8 mouse cellular contexts compared by ENCODE assay signal in genomic region chr8:105596362-105597034, GRCm38 (mm10). TPM values are rescaled to one million over a fixed set of nuclear protein-coding genes. Genes with fewer than 3 reads are reported as not detected.
DNase-seq lines count a peak whose midpoint lies in the region; ATAC-seq and TF ChIP-seq lines count a peak whose summit lies in the region.

No protein-coding gene starts in this region.

- no peaks in the 10 kb centered on the region for H3K36me3 ChIP-seq in liver, embryonic 14.5 days (replicated peaks; ENCODE audit: control insufficient read depth, insufficient read depth, low read depth)
- no peaks in the 10 kb centered on the region for H3K36me3 ChIP-seq in neural tube, embryonic 11.5 days (ENCODE audit: control insufficient read depth, insufficient read depth, low read length)

- no peak overlapping the region for H3K27ac ChIP-seq in liver, embryonic 14.5 days
- H3K27ac ChIP-seq in neural tube, embryonic 11.5 days (ENCODE audit: low read depth, low read length), result no peak overlapping the region

- peak; percentile 83 for TF ChIP-seq CTCF in liver, embryonic 14.5 days (IDR thresholded peaks at IDR 0.05; ENCODE audit: low read depth)

- peak; percentile 48 to 75 for DNase-seq in urinary bladder, adult 18-20 months (ENCODE audit: low spot score in 2 of 2)
- DNase-seq in urinary bladder, postnatal 10 days (ENCODE audit: low spot score), result no peak
- peak; percentile 65 for DNase-seq in cerebellum, adult 9-10 months
- DNase-seq in gastrocnemius, postnatal 10 days, result peak; percentile 63
- DNase-seq in induced T-regulatory cell, adult 2 months (ENCODE audit: low read depth), result peak; percentile 83
- no peak for DNase-seq in liver, embryonic 14.5 days (ENCODE audit: low read depth in 3 of 3, low spot score in 3 of 3)
- peak; percentile 66 for DNase-seq in neural tube, embryonic 11.5 days (ENCODE audit: low spot score)
- DNase-seq in thymus, postnatal 36 days, result peak; percentile 84

- no peaks in the 10 kb centered on the region for H3K27me3 ChIP-seq in liver, embryonic 14.5 days (ENCODE audit: control insufficient read depth, insufficient read depth, low read length)
- H3K27me3 ChIP-seq in neural tube, embryonic 11.5 days (ENCODE audit: control insufficient read depth, insufficient read depth, low read length), result no peaks in the 10 kb centered on the region

- no peak overlapping the region for H3K9ac ChIP-seq in liver, embryonic 14.5 days (replicated peaks)
- no peak overlapping the region for H3K9ac ChIP-seq in neural tube, embryonic 11.5 days (ENCODE audit: low read length)

- H3K9me3 ChIP-seq in liver, embryonic 14.5 days (ENCODE audit: control insufficient read depth, low read length), result no peaks in the 10 kb centered on the region
- H3K9me3 ChIP-seq in neural tube, embryonic 11.5 days (ENCODE audit: control insufficient read depth, low read length), result no peaks in the 10 kb centered on the region

- peaks cover 0 to 9% of the 10 kb centered on the region in 2 experiments; a peak in 3 of 4 replicates for H3K4me1 ChIP-seq in liver, embryonic 14.5 days (replicated peaks; ENCODE audit: control insufficient read depth in 2 of 2, insufficient read depth in 2 of 2, low read length in 1 of 2)
- H3K4me1 ChIP-seq in neural tube, embryonic 11.5 days (ENCODE audit: control insufficient read depth, insufficient read depth, low read length), result no peaks in the 10 kb centered on the region

- ATAC-seq in liver, embryonic 14.5 days (ENCODE audit: insufficient read depth), result peak; percentile 78
- ATAC-seq in neural tube, embryonic 11.5 days (ENCODE audit: insufficient read depth, low FRiP score, low TSS enrichment), result peak; percentile 58

- WGBS in liver, embryonic 14.5 days (ENCODE audit: insufficient replicate concordance), result 3% methylated on average over 14 of the region's 14 CpGs
- 5% methylated on average over 14 of the region's 14 CpGs for whole genome bisulfite sequencing in neural tube, embryonic 11.5 days

- TF ChIP-seq EP300 in liver, embryonic 14.5 days (IDR thresholded peaks at IDR 0.05; ENCODE audit: low read depth), result no peak

- H3K4me3 ChIP-seq in liver, embryonic 14.5 days (ENCODE audit: insufficient read depth in 1 of 2, low read depth in 2 of 2, low read length in 2 of 2), result peak overlapping the region; percentile 31 to 45; a peak in 3 of 4 replicates
- no peak overlapping the region for H3K4me3 ChIP-seq in neural tube, embryonic 11.5 days (ENCODE audit: low read depth, low read length)

- peak overlapping the region; percentile 63 for H3K4me2 ChIP-seq in liver, embryonic 14.5 days (ENCODE audit: low read depth)
- peak overlapping the region; percentile 16; the same call in 1 of the 2 replicates for H3K4me2 ChIP-seq in neural tube, embryonic 11.5 days (ENCODE audit: low read depth)

RNA-seq across cellular contexts. Expression of gene Ripor1, which starts 8.6 kb away (rescaled TPM):
- total RNA-seq in gastrocnemius, postnatal 10 days (2021), result 10 to 100 TPM; 20.7 to 26.9 TPM
- 4.5 and 5.4 TPM in 2 replicates for polyA plus RNA-seq in liver, embryonic 14.5 days (2012; rRNA removed)
- 4.9 and 6.1 TPM in 2 replicates for polyA plus RNA-seq in liver, embryonic 14.5 days (2014; fragmentation: Nextera tagmentation; extraction: Ambion mirVana)
- 19.3 and 20.3 TPM in 2 replicates for polyA plus RNA-seq in neural tube, embryonic 11.5 days (2014; fragmentation: Nextera tagmentation; extraction: Ambion mirVana)

RNA-seq across cellular contexts. Expression of gene Atp6v0d1, which starts 30.7 kb away (rescaled TPM):
- total RNA-seq in gastrocnemius, postnatal 10 days (2021), result 10 to 100 TPM; 49.3 to 54.2 TPM
- polyA plus RNA-seq in liver, embryonic 14.5 days (2012; rRNA removed), result 36.0 and 40.1 TPM in 2 replicates
- 44.3 and 46.3 TPM in 2 replicates for polyA plus RNA-seq in liver, embryonic 14.5 days (2014; fragmentation: Nextera tagmentation; extraction: Ambion mirVana)
- 137 and 148 TPM in 2 replicates for polyA plus RNA-seq in neural tube, embryonic 11.5 days (2014; fragmentation: Nextera tagmentation; extraction: Ambion mirVana)

RNA-seq across cellular contexts. Expression of gene Ctcf, which starts 39.9 kb away (rescaled TPM):
- total RNA-seq in gastrocnemius, postnatal 10 days (2021), result 10 to 100 TPM; 43.7 to 46.7 TPM
- 11.6 and 21.1 TPM in 2 replicates for polyA plus RNA-seq in liver, embryonic 14.5 days (2012; rRNA removed)
- polyA plus RNA-seq in liver, embryonic 14.5 days (2014; fragmentation: Nextera tagmentation; extraction: Ambion mirVana), result 40.9 and 49.2 TPM in 2 replicates
- 98.5 and 111 TPM in 2 replicates for polyA plus RNA-seq in neural tube, embryonic 11.5 days (2014; fragmentation: Nextera tagmentation; extraction: Ambion mirVana)

RNA-seq across cellular contexts. Expression of gene Agrp, which starts 40.7 kb away (rescaled TPM):
- under 1 TPM; 0.84 to 0.85 TPM for total RNA-seq in gastrocnemius, postnatal 10 days (2021)
- polyA plus RNA-seq in liver, embryonic 14.5 days (2012; rRNA removed), result not detected in 2 replicates
- 0.23 and 0.27 TPM in 2 replicates for polyA plus RNA-seq in liver, embryonic 14.5 days (2014; fragmentation: Nextera tagmentation; extraction: Ambion mirVana)
- 0.66 and 2.1 TPM in 2 replicates for polyA plus RNA-seq in neural tube, embryonic 11.5 days (2014; fragmentation: Nextera tagmentation; extraction: Ambion mirVana)

Comparison
In these comparisons a context has a peak if more than half of its experiments do, and no peak if none do; other contexts are left out.
1. DNase-seq: peak in urinary bladder, adult 18-20 months (2 of 2), cerebellum, adult 9-10 months (single experiment), gastrocnemius, postnatal 10 days (single experiment), induced T-regulatory cell, adult 2 months (single experiment), neural tube, embryonic 11.5 days (single experiment) and thymus, postnatal 36 days (2 of 2); none in urinary bladder, postnatal 10 days (single experiment) and liver, embryonic 14.5 days (0 of 3).